Mouse (Mus musculus): ENCODE measurements at regions not wholly inside any gene's neighbourhood (a gene's known extent, or its start where the extent isn't known, plus 50 kb on each side); places are given as distances from the start of the nearest gene placed in this dataset.

DNA sequence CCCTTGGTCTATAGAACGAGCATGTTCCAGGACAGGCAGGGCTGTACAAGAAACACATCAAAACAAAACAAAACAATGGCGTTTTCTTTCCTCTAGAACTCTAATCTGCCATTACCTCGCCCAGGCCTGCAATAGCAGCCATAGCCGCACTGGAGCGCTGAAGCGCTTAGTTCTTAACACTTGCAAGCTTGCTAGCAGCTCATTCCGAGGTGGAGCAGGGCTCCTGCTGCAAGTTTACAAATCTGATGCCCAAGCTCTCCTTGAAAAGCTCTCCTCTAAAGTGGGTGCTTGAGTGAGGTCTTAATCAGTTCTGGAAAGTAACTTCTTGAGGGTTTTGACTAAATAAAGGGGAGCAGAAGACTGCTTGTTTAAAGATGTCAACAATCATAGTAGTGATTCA is 127.2 kb upstream of the Gm9833 start:
- Histone ChIP-seq H3K4me1 (no peaks in the 10 kb centered on the region), H3K9ac (replicated peaks) (no peak overlapping the region), H3K4me2 (replicated peaks) (no peak overlapping the region), H3K36me3 (no peaks in the 10 kb centered on the region), H3K9me3 (no peaks in the 10 kb centered on the region), H3K27ac (replicated peaks) (no peak overlapping the region), H3K4me3 (no peak overlapping the region), H3K27me3 (no peaks in the 10 kb centered on the region)
- WGBS: 45% methylated on average over 7 of the region's 7 CpGs
- ATAC-seq (ENCODE audit: low FRiP score, low read depth): no peak

Data from midbrain, embryonic 12.5 days (tissue).